Mouse (Mus musculus) CH12F3 (cell line): ENCODE measurements around the gene Slc6a3.

Source experiments
- in situ Hi-C: fragments of 300-500 bp; cut with MboI; formaldehyde crosslinking; loops from 2 replicates; pipeline ENCODE4 v1.14.3; 2020; ENCODE audit warnings: low sequenced_read_pairs

Slc6a3 gene

DNA sequence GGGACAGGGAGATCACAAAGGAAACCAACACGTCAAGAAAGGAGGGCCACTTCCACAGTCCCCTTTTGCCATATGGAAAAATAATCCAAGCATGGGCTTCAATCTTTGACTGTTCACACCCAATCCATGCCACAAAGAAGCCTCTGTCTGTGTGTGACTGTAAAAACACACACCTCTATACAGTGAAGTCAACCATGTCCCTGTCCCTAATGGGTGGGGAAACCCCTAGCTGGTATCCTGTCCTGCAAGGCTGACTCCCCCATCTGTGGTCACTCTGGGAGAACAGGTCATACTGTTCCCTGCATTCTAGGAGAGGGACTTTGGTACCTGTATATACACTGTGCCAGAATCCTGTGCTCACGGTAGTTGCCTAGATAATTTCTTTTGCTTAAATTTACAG lies 40.7 kb downstream of the Slc6a3 start:
- in situ Hi-C loops = no loop called here

DNA sequence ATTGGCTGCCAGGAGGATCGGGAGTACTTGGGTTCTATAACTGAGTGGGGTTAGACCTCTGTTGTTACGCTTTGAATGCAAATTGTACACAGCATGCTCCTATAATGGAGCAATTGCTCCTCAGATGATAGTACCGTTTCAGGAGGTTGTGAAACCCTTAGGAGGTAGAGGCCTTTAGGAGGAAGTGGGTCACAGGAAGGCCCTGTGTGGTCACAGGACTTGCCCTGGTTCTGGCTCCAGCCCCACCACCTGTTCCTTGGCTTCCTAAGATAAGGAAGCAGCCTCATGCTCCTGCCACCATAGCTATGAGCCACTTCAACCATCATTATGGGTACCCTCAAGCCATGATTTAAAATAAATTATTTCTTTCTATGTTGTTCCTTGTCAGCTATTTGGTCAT lies 54.9 kb downstream of the Slc6a3 start:
- in situ Hi-C loops = no loop called here

DNA sequence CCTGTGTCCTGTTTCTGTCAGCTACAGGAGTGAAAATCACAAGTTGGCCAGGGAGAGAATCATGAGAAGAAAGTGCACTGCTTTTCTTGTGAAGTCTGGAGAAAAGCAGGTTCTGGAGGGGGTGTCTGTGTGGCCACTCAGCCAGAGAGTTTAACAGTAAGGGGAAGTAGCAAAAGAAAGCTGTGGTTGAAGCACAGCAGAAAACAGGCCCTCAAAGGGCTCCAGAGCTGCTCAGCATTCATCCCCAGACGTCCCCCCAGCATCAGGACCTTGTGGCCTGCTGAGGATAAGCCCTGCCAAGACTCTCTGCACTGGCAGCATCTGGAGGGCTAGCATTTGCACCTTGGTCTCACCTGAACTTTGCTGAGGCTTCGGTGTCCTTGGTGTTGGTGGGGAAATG lies 56.0 kb downstream of the Slc6a3 start:
- in situ Hi-C loops = no loop called here

DNA sequence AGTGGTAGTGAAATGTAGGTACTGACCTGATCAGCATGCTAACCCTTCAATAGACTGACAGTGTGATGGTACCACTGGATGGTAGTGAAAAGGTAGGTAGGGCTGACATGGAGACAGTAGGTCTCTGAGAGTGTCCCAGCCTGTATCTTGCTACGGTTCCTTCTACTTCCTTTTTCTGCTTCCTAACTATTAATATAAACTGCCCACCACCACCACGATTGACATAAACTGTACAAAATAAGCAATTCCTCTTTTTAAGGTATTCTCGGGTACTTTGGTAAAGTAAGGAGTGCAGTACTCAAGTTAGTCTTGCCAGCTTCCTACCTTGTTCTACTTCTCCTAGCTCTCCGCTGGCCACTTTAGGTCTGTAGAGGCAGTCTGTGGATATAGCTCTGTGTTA lies 59.7 kb downstream of the Slc6a3 start:
- in situ Hi-C loops = no loop called here

DNA sequence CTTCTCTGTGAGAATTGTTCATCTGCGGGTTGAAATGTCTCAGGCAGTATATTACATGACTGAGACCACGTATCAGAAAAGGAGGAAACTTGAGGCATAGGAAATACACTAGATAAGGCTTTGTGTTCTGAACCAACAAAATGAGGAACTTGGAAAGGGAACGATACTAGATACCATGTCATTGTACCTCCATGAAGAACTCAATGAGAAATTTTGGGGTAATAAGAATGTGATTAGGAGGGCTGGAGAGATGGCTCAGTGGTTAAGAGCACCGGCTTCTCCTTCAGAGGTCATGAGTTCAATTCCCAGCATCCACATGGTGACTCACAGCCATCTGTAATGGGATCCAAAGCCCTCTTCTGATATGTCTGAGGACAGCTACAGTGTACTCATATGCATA lies 63.7 kb downstream of the Slc6a3 start:
- in situ Hi-C loops = no loop called here

DNA sequence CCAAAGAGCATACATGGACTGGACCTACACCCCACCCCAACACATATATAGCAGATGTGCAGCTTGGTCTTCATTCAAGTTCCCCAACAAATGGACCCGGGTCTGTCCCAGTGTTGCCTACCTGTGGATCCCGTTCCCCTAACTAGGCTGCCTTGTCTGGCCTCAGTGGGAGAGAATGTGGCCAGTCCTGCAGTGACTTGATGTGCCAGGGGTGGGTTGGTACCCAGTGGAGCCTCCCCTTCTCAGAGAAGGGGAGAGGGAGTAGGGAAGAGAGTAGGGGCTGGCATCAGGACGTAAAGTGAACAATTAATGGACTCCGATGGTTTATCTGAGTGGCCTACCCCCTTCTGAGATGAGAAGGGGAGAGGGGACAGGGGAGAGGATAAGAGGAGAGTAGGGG lies 66.5 kb downstream of the Slc6a3 start:
- in situ Hi-C loops = no loop called here

DNA sequence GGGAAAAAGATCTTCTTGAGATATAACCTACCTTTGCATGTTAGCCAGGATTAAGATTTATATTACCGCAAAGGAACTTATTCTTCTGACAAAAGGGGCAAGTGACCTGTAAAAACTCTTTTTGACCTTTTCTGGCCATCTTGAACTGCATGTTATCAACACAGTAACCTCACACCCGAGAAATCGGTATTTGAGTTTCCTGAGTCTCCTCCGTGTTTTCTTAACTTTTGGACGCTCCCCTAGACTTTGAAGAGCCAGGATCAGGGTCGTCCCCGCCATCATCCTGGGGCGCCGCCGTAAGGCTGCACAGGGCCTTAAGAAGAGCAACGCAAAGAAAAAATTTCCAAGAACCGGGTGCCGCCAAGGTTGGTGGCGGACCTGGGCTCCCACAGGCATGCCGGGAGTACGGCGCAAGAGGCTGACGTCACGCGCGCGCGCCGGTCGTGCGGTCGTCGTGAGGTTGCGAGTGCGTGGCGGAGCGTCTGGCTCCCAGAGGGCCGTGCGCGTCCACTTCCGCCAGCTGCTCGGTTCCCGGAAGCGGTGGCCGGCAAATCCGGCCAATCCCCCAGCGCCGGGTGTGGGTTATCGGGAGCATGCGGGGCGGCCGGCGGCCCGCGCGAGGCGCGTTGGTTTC lies 67.1 kb downstream of the Slc6a3 start, which contains the start of gene Clptm1l:
Clptm1l (plus strand) TSS at position 485 of the 634 bp plus-strand sequence.
- in situ Hi-C loops = no loop called here

DNA sequence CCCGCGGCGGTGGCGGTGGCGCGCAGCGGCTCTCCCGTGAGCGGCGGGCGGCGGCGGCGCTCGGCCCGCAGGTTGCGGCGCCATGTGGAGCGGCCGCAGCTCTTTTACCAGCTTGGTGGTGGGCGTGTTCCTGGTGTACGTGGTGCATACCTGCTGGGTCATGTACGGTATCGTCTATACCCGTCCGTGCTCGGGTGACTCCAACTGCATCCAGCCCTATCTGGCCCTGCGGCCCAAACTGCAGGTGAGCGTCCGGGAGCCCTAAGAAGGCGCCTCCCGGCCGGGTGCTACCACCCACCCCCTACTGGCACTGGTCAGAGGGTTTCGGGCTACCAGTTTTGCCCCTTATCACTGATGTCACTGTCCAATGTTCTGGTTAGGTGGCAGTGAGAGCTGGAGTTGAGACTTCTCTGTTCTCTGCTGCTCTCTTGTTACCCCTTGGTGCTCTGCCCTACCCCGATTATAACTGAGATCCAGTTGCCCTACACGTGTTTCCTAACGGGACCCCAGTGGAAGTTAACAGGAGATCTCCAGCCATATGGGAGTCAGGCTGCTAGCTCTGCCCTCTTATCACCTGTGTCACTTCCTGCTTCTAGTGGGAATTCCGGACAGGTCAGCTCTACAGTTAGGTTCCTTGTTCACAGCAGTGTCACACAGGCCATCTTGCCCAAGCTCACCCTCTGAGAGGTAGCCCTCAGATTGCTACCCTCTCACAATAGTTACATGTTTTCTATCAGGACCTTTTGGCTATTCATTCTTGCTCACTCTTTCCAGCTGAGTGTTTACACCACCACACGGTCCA lies 67.8 kb downstream of the Slc6a3 start:
- in situ Hi-C loops = no loop called here

DNA sequence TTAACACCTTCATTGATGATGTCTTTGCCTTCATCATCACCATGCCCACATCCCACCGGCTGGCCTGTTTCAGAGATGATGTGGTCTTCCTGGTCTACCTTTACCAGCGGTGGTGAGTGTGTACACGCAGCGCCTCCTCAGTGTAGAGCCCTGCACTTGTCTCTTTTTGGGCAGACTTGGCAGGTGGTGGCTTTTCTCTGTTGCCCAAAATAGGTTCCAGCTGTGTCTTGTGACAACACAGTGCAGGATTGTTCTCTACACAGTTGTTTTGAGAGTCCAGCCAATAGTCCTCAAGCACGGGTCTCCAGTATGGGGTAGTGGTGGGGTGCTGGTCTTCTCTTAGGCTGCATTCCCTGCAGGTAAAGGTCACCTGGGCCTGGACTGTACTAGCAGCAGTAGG lies 81.9 kb downstream of the Slc6a3 start:
- in situ Hi-C loops = no loop called here

DNA sequence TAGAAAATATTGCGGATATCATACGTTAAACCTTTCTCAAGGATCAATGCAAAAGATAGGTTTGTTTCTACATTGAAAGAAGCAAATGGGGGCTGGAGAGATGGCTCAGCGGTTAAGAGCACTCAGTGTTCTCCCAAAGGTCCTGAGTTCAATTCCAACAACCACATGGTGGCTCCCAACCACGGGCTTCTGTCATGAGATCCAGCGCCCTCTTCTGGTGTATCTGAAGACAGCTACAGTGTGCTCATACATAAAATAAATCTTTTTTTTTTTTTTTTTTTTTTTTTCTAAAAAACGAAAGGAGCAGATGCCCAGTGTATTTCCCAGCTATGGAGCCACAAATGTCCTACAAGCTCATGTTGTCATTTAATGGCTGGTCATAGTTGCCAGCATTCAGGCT lies 84.1 kb downstream of the Slc6a3 start:
- in situ Hi-C loops = loop anchor here (10.0 kb wide), 1 partner anchor 116 kb away; no protein-coding TSS in a partner anchor

DNA sequence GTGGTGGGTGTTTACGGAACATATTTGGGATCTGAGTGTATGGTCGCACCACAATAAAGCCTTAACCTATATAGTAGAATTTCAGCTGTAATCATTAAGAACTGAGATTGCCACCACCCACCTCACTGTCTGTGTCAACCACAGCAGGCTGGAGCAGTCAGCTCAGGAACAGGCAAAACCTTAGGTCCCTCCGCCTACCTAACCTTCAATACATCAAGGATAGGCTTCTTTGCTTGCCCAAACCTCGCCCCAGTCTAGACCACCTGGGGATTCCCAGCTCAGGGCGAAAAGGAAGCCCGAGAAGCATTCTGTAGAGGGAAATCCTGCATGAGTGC lies 89.8 kb downstream of the Slc6a3 start:
- in situ Hi-C loops = loop anchor here (10.0 kb wide), 1 partner anchor 122 kb away; no protein-coding TSS in a partner anchor

DNA sequence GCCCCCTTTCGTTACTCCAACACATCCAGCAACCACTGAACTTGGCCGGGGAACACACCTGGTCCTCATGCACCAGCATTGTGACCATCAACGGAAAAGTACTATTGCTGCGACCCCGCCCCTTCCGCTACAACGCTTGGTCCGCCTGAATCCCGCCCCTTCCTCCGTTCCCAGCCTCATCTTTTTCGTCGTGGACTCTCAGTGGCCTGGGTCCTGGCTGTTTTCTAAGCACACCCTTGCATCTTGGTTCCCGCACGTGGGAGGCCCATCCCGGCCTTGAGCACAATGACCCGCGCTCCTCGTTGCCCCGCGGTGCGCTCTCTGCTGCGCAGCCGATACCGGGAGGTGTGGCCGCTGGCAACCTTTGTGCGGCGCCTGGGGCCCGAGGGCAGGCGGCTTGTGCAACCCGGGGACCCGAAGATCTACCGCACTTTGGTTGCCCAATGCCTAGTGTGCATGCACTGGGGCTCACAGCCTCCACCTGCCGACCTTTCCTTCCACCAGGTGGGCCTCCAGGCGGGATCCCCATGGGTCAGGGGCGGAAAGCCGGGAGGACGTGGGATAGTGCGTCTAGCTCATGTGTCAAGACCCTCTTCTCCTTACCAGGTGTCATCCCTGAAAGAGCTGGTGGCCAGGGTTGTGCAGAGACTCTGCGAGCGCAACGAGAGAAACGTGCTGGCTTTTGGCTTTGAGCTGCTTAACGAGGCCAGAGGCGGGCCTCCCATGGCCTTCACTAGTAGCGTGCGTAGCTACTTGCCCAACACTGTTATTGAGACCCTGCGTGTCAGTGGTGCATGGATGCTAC lies 90.4 kb downstream of the Slc6a3 start, which contains the start of gene Tert:
Tert (plus strand) TSS at position 167 of the 805 bp plus-strand sequence.
- in situ Hi-C loops = loop anchor here (10.0 kb wide), 1 partner anchor 122 kb away; no protein-coding TSS in a partner anchor
